Mouse (Mus musculus): ENCODE data around the gene B3gntl1.

DNA sequence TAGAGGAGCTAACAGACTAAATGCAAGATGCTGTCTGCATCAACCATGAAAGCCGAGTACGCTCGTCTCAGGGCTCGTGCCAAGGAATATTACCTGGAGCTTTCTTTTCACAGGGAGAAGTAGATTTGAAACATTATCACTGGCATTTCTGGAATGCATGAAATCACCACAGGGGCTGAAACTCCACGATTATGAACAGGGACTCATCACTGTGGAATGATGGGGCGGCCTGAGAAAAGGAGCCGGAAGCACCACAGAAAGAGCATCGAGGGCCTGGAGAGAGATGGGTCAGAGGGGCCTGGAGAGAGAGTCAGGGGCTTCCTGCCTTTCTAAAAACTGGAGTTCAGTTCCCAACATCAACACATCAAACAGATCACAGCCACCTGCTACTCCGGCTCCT, 25.6 kb downstream of the B3gntl1 start:
- TF ChIP-seq CTCF (IDR thresholded peaks at IDR 0.05; ENCODE audit: borderline replicate concordance, insufficient read depth, low read depth, low read length) (no peak), POLR2A (IDR thresholded peaks at IDR 0.05; ENCODE audit: borderline replicate concordance, insufficient read depth, low read length) (no peak)
